Mouse (Mus musculus) CD4-positive, CD25-positive, alpha-beta regulatory T cell, adult 2 months (primary cell): ENCODE results near the gene Suz12.
"Not testable (repeated sequence)": the region's sequence is repeated elsewhere in the genome, so short reads cannot be mapped to it uniquely, and the experiment has no call there.

Experiments used
- DNase-seq: peaks from one replicate; pipeline ENCODE4 v3.0.0-alpha.2; 2012; ENCODE audit warnings: low read depth, low spot score

Suz12 gene

DNA sequence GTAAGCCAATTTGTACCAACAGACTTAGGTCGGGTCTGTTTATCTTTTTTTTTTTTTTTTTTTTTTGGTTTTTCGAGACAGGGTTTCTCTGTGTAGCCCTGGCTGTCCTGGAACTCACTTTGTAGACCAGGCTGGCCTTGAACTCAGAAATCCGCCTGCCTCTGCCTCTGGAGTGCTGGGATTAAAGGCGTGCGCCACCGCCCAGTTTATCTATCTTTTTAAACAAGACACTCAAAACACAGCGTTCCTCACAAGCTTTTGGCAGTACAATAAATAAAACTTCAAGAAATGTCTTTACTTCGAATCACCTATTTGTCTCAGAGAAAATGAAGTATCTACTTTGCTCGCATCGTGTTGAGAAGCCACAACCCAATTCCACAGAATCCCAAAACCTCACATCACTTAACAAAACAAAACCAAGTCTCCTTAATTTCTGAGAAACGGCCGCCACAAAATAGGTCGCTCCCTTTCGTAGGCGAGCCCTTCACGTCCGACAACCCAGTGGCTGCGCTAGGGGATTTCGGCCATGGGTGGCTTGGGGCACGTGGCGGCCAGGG is 793 bp upstream of the Suz12 start:
- no peak for DNase-seq

DNA sequence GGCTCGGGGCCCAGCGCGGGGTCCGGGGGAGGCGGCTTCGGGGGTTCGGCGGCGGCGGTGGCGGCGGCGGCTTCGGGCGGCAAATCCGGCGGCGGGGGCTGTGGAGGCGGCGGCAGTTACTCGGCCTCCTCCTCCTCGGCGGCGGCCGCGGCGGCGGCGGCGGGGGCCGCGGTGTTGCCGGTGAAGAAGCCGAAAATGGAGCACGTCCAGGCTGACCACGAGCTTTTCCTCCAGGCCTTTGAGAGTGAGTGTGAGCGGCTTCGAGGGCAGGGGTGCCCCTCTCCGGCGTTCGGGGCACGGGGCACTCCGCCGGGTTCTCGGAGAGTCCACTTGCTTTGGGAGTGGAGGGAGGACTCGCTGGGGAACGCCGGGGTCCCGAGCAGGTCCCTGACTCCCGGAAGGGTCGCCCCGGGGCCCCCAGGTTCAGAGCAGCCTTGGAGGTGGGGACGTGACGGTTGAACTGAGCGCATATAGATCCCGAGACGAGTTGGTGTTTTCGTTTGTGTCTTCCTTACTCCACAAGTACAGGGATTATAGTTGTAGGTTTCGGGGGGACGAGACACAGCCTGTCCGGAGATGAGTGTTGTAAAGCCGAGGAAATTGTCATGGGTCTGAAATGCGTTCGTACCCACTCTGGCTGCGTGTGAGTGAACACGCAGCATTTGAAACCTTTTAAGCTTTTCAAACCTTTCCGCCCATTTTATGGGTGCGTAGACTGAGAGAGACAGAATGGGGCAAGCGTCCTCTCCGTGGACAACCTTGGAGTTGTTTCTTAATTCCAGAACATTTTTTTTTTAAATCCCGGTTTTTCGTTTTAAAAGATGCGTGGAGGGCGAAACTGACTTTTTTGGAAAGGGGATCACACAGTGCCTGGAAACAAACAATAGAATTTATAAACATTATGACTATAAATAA is 707 bp downstream of the Suz12 start:
- peak; percentile 37 for DNase-seq

DNA sequence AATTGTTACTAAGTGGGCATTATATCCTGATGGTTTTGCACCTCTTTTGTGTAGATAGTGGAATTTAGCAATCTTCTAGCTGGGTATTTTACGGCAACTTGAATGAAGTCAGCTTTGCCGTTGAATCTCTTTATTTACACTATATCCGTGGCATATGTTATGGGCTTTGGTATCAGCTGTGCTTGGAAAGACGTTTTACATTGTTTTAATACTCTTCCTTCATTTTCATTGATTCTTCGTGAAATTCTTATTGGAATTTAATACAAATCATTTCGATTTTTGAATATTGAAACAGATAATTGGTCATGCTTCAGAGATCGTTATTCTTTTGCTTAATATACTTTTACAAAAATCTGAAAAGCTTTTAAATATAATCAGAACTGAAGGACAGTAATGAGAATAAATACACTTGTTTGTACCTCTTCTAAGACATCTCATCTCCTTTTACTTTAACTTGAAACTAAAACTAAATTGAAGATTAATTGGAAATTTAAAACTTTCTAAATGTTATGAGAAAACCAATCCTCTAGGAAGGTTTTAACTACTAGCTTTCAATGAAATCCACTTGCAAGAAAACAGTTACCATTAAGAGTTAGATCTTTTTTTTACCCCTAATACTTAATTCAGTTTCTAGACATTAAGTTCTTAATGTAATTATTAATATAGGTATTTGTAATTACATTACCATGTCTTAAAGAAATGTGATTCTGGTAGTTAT is 1.5 kb downstream of the Suz12 start:
- DNase-seq = no peak

DNA sequence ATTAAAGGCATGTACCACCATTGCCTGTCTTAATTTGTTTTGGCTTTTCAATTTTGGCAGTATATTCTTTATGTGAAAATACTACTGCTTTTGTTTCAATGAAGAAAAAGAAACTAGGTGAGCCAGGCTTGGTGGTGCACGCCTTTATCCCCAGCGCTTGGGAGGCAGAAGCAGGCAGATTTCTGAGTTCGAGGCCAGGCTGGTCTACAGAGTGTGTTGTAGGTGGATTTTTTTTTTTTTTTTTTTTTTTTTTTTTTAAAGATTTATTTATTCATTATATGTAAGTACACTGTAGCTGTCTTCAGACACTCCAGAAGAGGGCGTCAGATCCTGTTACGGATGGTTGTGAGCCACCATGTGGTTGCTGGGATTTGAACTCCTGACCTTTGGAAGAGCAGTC is 23.6 kb downstream of the Suz12 start:
- not testable (repeated sequence) for DNase-seq

DNA sequence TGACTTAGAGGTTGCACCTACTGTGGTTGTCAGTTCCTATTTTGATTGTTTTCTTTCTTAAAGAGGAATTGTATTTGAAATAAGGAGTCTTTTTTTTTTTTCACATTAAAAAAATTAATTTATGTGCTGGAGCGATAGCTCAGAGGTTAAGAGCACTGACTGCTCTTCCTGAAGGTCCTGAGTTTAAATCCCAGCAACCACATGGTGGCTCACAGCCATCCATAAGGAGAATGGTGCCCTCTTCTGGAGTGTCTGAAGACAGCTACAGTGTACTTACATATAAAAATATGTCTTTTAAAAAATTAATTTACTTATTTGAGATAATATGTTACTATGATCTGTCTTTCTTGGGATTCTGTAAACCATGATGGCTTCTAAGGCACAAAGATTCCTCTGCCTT is 26.9 kb downstream of the Suz12 start:
- DNase-seq = no peak

DNA sequence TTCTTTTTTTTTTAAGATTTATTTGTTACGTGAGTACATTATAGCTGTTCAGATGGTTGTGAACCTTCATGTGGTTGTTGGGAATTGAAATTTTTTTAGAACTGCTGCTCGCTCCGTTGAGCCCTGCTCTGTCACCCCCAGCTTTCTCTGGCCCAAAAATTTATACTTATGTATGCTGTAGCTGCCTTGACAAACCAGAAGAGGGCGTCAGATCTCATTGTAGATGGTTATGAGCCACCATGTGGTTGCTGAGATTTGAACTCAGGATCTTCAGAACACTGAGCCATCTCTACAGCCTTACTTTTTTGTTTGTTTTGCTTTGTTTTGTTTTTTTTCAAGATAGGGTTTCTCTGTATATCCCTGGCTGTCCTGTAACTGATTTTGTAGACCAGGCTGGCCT is 28.4 kb downstream of the Suz12 start:
- peak; percentile 14 for DNase-seq

DNA sequence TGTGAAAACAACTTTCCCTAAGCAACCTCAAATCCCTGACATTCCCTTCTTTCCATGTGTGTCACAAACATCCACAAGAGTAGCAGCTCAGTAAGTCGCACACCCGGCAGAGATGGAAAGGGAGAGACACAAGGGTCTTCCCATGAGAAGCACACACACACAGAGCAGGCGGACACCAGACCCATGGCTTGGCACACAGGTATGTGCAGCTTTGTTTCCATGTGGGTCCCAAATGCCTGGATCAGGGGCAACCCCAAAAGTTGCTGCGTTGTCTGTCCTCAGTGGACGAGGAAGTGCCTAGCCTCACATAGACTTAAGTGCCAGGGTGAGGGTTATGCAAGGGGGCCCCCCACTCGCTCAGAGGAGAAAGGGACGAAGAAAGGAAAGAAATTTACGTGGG is 44.6 kb downstream of the Suz12 start:
- DNase-seq = no peak

DNA sequence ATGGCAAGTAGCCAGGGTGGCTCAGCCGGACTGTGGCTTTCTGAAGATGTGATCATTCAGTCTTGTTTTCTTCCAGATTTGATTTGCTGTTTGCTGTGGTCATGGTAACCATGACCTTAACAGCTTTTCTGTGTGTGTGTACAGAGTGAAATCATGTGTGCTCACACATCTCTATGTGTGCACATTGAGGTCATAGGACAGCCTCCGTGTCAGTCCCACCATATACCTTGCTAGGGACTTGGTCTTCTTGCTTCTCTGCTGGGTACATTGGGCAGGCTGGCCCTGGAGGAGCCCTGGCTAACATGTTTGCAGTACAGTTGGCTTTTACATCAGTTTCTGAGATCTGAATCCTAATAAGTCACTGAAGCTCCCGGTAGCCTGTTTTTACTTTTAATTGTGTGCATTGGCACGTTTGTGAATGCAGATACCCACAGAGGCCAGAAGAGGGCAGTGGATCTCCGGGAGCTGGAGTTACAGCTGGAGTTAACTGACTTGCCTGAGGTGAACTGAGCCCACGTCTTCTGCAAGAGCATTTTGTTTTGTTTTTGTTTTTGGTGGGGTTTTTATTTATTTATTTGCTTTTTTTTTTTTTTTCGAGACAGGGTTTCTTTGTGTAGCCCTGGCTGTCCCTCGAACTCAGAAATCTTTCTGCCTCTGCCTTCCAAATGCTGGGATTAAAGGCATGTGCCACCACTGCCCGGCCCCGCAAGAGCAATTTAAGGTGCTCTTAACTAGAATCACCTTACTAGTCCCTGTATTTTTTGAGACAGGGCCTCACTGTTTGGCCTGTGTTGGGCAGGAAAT is 49.9 kb downstream of the Suz12 start:
- peak; percentile 81 for DNase-seq

DNA sequence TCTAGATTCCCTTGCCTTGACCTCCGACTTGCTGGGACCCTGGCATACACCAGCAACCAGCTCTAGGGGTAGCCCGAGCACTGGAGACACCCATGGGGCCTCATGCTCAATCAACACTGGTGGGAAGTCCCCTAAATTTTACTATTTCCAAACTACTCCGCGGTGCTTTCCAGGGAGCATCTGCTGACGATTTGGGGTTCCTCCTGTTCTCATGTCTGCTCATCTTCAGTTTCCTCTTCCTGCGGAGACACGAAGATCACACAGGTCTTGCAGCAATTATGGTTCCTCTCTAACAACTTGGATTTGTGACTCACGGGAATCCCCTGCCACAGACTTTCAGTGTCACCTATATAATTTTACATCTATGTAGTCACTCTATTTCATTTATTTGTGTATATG is 50.5 kb downstream of the Suz12 start:
- peak; percentile 69 for DNase-seq

DNA sequence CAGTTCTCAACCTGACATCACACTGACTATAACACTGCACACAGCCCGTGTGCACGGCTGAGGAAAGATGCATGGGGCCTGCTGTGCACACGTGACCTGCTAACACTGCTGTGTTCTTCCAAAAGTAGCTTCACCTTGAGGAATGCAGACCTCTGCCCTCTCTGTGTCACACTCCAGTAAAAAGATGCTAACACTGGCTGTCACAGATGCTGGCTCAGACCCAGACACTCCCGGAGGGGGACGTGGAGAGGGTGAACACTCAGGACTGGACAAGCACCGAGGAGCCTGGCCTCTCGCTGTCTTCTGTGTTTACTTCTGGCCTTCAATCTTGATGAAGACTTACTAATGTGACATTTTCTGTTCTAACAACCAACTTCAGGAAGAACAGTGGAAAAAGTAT is 54.0 kb downstream of the Suz12 start:
- no peak for DNase-seq

DNA sequence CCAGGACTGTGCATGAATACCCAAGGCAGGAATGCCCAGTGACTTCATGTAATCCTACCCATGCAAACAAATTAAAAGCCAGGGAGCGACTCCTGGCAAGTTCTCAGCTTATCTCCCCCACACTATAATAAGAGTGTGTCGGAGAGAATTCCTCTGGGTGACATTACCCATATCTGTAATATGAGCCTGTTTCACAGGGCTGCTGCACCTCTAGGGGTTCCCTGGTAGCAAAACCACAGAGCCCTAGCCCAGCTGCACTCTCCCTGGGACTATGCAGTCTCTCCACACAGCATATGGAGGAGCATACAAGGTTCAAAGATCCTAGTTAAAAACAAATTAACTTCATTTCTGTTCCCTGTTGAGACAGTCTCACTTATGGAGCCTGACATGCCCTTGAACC is 57.2 kb downstream of the Suz12 start:
- no peak for DNase-seq

DNA sequence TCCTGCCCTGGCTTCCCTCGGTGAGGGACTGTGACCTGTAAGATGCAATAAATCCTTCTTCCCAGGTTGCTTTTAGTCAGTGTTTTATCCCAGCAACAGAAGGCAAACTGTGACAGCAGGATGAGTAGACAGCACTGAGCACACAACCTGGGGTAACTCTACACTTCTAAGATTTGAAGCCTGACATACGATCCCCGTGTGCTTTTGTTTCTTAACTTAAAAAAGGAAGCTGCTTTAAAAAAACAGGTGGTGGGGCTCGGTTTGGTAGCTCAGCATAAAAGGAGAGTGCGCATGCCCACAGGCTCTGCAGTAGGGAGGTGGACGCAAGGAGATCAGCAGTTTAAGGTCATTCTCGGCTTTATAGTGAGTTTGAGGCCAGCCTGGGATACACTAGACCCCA is 59.5 kb downstream of the Suz12 start:
- DNase-seq = no peak

DNA sequence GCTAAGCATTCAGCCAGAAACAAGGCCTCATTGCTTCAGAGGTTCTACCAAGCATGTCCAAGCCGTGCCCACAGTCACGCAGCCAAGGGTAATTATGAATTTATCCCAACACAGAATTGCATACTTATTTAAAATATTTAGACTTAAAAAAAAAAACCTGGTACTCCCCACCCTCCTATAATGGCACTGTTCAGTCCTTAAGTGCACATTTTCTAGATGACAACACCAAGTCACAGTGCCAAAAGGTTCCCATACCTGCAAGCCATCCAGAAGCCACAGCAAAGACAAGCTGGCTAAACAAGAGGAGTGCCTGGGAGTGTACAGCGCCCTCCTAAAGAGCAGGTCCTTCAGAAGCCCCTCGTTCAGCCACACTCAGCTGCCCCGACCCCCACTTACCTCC is 60.3 kb downstream of the Suz12 start:
- no peak for DNase-seq

DNA sequence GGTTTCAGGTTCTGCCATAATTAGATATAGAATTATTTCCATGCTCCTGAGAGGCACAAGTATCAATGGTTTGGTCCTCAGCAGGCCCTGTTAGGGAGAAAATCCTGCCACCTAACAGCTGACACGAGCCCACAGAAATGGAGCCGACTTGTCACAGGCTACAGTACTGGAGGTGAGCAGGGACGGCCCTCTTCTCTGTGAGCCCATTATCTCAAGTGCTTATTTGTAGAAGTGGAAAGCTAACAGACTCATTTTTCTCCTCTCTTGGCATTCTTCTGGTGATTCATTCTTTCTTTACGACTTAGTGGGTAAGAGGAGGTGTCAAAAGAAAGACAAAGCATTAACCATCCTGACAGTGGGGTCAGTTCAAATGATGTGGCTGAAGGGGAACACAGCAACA is 61.8 kb downstream of the Suz12 start:
- DNase-seq = no peak

DNA sequence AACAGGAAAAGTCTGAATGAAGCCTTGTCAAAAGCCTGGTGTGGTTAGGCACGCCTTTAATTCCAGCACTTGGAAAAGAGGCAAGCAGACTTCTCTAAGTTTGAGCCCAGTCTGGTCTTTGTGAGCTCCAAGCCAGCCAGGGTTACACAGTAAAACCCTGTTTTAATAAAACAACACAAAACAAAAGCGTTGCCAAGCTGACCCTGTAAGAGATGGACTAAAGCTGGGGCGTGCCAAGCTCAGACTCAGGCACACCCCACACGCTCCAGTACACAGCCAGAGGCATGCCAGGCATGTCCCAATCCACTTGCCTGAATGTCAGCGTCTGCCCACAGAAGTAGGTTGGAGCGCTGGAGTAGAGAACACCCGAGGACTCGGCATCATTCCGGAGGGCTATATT is 63.2 kb downstream of the Suz12 start:
- no peak for DNase-seq

DNA sequence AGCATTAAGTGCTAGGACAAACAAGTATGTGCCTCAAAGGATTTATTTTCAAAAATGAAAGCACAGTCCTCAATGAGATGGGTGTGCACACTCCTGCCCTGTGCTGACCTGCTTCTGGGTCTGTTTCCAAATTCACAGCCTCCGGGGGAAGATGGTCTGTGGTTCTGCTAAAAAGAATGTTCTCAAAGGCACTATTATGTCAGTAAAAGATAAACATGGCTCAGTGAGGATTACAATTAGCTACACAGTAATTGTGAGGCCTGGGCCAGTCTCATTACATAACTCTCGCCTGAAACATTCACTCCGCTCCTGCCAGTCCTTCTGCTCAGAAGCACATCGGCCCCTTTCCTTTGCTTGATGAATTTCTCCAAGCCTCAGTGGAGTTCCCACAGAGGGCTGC is 69.3 kb downstream of the Suz12 start:
- no peak for DNase-seq

DNA sequence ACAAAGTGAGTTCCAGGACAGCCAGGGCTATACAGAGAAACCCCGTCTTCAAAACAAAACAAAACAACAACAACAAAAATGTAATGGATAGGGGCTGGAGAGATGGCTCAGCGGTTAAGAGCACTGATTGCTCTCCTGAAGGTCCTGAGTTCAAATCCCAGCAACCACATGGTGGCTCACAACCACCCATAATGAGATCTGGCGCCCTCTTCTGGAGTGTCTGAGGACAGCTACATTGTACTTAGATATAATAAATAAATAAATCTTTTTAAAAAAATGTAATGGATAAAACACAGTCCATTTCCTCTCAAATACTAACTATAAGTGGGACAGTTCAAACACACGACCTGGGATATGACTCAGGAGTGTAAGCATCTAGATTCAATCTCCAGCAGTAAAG is 73.5 kb downstream of the Suz12 start:
- DNase-seq = peak; percentile 39

DNA sequence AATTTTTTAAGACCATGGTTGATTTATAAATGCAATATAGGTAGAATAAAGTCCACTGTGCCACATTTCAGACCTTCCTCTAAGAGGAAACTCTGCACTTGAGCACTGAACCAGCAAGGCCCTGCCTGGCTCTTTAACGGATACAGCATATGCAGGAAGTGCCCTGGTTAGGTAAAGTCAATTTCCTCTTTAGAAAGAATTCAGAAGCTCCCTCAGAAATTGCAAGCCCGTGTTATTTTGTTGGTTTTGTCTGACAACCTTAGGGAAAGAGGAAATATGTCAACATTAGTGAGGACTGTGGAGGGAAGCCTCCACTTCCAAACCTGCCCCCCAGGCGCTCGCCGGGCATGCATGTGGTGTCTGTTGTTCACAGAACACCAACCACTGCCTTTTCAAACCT is 74.7 kb downstream of the Suz12 start:
- peak; percentile 66 for DNase-seq

DNA sequence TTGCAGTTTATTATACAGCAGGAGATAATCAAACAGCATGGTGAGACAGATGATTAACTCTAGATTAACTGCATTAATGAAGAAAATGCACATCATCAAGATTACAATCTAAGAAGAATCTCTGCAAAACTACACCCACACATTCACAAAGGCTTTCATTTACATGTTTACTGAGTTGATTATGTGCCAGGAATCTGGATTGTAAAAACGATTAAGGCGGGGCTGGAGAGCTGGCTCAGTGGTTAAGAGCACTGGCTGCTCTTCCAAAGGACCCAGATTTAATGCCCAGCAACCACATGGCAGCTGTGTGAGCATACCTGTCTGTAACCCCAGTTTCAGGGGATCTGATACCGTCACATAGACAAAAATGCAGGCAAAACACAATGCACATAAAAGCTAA is 76.9 kb downstream of the Suz12 start:
- DNase-seq = no peak

DNA sequence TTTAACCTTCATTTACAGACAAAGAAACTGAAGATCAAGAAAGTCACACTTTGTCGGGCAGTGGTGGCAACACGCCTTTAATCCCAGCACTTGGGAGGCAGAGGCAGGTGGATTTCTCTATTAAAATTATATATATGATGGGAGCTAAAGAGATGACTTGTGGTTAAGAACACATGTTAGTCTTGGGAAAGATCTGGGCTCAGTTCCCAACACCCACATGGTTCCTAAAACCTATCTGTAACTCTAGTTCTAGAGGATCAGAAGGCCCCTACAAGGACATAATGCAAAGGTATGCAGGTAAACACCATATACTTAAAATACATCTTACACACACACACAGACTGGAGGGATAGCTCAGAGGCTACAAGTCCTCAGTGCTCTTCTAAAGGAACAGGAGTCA is 78.1 kb downstream of the Suz12 start:
- DNase-seq = no peak

DNA sequence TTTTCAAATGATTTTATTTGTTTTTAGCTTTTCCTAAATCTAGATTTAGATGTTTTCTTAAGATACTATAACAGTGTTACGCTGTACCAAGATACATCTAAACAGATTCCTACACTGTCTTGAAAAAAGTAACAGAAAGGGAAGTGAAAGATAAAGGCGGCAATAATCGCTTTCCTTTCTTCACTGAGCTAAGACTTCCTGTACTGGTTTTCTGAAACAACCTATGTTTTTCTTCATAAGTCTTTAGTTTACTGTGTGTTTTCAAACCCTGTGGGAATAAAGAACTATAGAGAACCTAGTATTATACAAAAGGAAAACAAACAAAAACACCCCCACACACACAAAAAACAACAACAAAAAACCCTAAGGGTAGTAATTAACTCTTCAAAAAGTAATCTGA is 79.5 kb downstream of the Suz12 start:
- peak; percentile 46 for DNase-seq
